Mouse (Mus musculus) left cerebral cortex, postnatal 14 days (tissue): ENCODE measurements around the gene Olfr726. TPM values are rescaled to one million over a fixed set of nuclear protein-coding genes. Genes with fewer than 3 reads are reported as not detected.

Experiments
- DNase-seq, 2 experiments: peaks; one replicate each; pipeline ENCODE4 v3.0.0; 2021 to 2022; ENCODE audit warnings: low spot score in 2 of 2, mixed read lengths in 1 of 2
- intact Hi-C: fragments of 180-260 bp; cut with DNase I; formaldehyde crosslinking; loops from one replicate; pipeline ENCODE4 v1.15.1; 2025
- long read RNA-seq, 2 experiments: library from polyadenylated mRNA; stranded (forward); transcript quantifications; one replicate each; pipeline ENCODE4 v2.0.0; 2021
- total RNA-seq, 2 experiments: library from RNA; stranded (reverse); gene quantifications; 2 replicates each; pipeline ENCODE4 v1.2.3; 2021

Olfr726 gene
- not detected for total RNA-seq
- long read RNA-seq, experiment 1, result 0 reads
- long read RNA-seq, experiment 2, result 0 reads

- DNase-seq, result no peak
- intact Hi-C loops, result no loop called here
Observed at GRCm38 (mm10) chr14:50090853-50091252, at the start of gene Olfr726. Gene Olfr726, minus strand, starts transcription at chr14:50090953.

GRCm38 (mm10) chr14:50122886-50123285 is 32.1 kb upstream of the Olfr726 start, which contains the start of gene Olfr727:
Gene Olfr727, plus strand, starts transcription at chr14:50123186.
- intact Hi-C loops, result no loop called here
- DNase-seq, result no peak

- DNase-seq, result no peak
- intact Hi-C loops, result loop anchor here (10.0 kb wide), 1 partner anchor 712 kb away; no protein-coding TSS in a partner anchor
Observed at GRCm38 (mm10) chr14:50062733-50063104, 28.0 kb downstream of the Olfr726 start.

GRCm38 (mm10) chr14:50061955-50062732 is 28.6 kb downstream of the Olfr726 start:
- DNase-seq, result peak; percentile 33 to 39
- intact Hi-C loops, result loop anchor here (10.0 kb wide), 1 partner anchor 713 kb away; no protein-coding TSS in a partner anchor

- no peak for DNase-seq
- intact Hi-C loops, result loop anchor here (10.0 kb wide), 1 partner anchor 713 kb away; no protein-coding TSS in a partner anchor
Observed at GRCm38 (mm10) chr14:50061590-50061954, 29.2 kb downstream of the Olfr726 start.

- intact Hi-C loops, result loop anchor here (10.0 kb wide), 1 partner anchor 714 kb away; no protein-coding TSS in a partner anchor
Observed at GRCm38 (mm10) chr14:50061179-50061578, 29.6 kb downstream of the Olfr726 start.

GRCm38 (mm10) chr14:50040275-50040674 is 50.5 kb downstream of the Olfr726 start, which contains the start of gene Olfr725:
Gene Olfr725, minus strand, starts transcription at chr14:50040375.
- intact Hi-C loops, result no loop called here
- no peak for DNase-seq

More at GRCm38 (mm10) chr14:50061179-50061578, 29.6 kb downstream of the Olfr726 start:
- DNase-seq, result no peak

Other genes starting within 250 kb of the Olfr726 start
- gene Olfr722, start 189.0 kb downstream of the Olfr726 start, total RNA-seq, result not detected
- not detected for gene Olfr723, start 159.2 kb downstream of the Olfr726 start, total RNA-seq
- not detected for gene Olfr724, start 127.7 kb downstream of the Olfr726 start, total RNA-seq
- not detected for gene Olfr725, start 50.6 kb downstream of the Olfr726 start, total RNA-seq
- gene Olfr727, start 32.2 kb upstream of the Olfr726 start, total RNA-seq, result not detected
- not detected for gene Olfr728, start 51.7 kb upstream of the Olfr726 start, total RNA-seq
- gene Olfr729, start 62.0 kb upstream of the Olfr726 start, total RNA-seq, result not detected
- gene Olfr730, start 97.2 kb upstream of the Olfr726 start, total RNA-seq, result not detected
- gene Olfr731, start 150.9 kb upstream of the Olfr726 start, total RNA-seq, result not detected
- gene Olfr732, start 193.3 kb upstream of the Olfr726 start, total RNA-seq, result not detected
- gene Olfr733, start 210.6 kb upstream of the Olfr726 start, total RNA-seq, result not detected
- not detected for gene Olfr734, start 235.8 kb upstream of the Olfr726 start, total RNA-seq